Mouse (Mus musculus) heart, postnatal 4 days (tissue): ENCODE results near the gene Anks3. TPM values are rescaled to one million over a fixed set of nuclear protein-coding genes. Genes with fewer than 3 reads are reported as not detected.

Experiments used
- DNase-seq: peaks from one replicate; pipeline ENCODE4 v3.0.0; 2021
- total RNA-seq, 2 experiments: library from RNA; stranded (reverse); gene quantifications; 2 replicates each; pipeline ENCODE4 v1.2.3; 2021

Anks3 gene
- total RNA-seq, 2 experiments from 2014 or later: 22.4 to 24.3 TPM

- no peak for DNase-seq
Measured at GRCm38 (mm10) chr16:4927967-4928366, 36.0 kb downstream of the Anks3 start.

- no peak for DNase-seq
Measured at GRCm38 (mm10) chr16:4923996-4924395, 40.0 kb downstream of the Anks3 start.

- no peak for DNase-seq
Measured at GRCm38 (mm10) chr16:4922481-4922880, 41.5 kb downstream of the Anks3 start.

GRCm38 (mm10) chr16:4920556-4920955 is 43.4 kb downstream of the Anks3 start:
- no peak for DNase-seq

- DNase-seq: no peak
Measured at GRCm38 (mm10) chr16:4916608-4917007, 47.4 kb downstream of the Anks3 start.

GRCm38 (mm10) chr16:4915931-4916330 is 48.1 kb downstream of the Anks3 start:
- no peak for DNase-seq

GRCm38 (mm10) chr16:4913783-4914735 is 49.9 kb downstream of the Anks3 start:
- peak; percentile 93 for DNase-seq

- no peak for DNase-seq
Measured at GRCm38 (mm10) chr16:4912907-4913782, 50.9 kb downstream of the Anks3 start.

- no peak for DNase-seq
Measured at GRCm38 (mm10) chr16:4912074-4912648, 51.8 kb downstream of the Anks3 start.

- DNase-seq: no peak
Measured at GRCm38 (mm10) chr16:4910758-4911157, 53.2 kb downstream of the Anks3 start.

- peak; percentile 38 for DNase-seq
Measured at GRCm38 (mm10) chr16:4909745-4910144, 54.3 kb downstream of the Anks3 start.

- DNase-seq: no peak
Measured at GRCm38 (mm10) chr16:4907972-4908371, 56.0 kb downstream of the Anks3 start.

GRCm38 (mm10) chr16:4907386-4907785 is 56.6 kb downstream of the Anks3 start:
- no peak for DNase-seq

- no peak for DNase-seq
Measured at GRCm38 (mm10) chr16:4906559-4906958, 57.4 kb downstream of the Anks3 start.

GRCm38 (mm10) chr16:4905591-4905990 is 58.4 kb downstream of the Anks3 start:
- no peak for DNase-seq

GRCm38 (mm10) chr16:4904878-4905277 is 59.1 kb downstream of the Anks3 start:
- DNase-seq: no peak

- no peak for DNase-seq
Measured at GRCm38 (mm10) chr16:4903491-4904102, 60.4 kb downstream of the Anks3 start.

GRCm38 (mm10) chr16:4902390-4902789 is 61.6 kb downstream of the Anks3 start:
- no peak for DNase-seq

GRCm38 (mm10) chr16:4901167-4901566 is 62.8 kb downstream of the Anks3 start:
- no peak for DNase-seq

- DNase-seq: no peak
Measured at GRCm38 (mm10) chr16:4899711-4900110, 64.3 kb downstream of the Anks3 start.

- no peak for DNase-seq
Measured at GRCm38 (mm10) chr16:4898881-4899280, 65.1 kb downstream of the Anks3 start.

- DNase-seq: no peak
Measured at GRCm38 (mm10) chr16:4897146-4897730, 66.8 kb downstream of the Anks3 start.
